Mouse (Mus musculus) left cerebral cortex, adult 9 months (tissue): ENCODE measurements around the gene Nedd4.
A peak's percentile ranks its signal among the peaks of the same experiment; 100 is the strongest.
"Not testable (repeated sequence)": the region's sequence is repeated elsewhere in the genome, so short reads cannot be mapped to it uniquely, and the experiment has no call there.

ENCODE experiments used
- DNase-seq, 2 experiments: peaks; one replicate each; pipeline ENCODE4 v3.0.0; 2022; ENCODE audit warnings: low spot score in 2 of 2

The Nedd4 gene

GRCm38 (mm10) chr9:72652961-72653360 is 9.2 kb upstream of the Nedd4 start:
- no peak for DNase-seq

GRCm38 (mm10) chr9:72653533-72653932 is 8.6 kb upstream of the Nedd4 start:
- no peak for DNase-seq

GRCm38 (mm10) chr9:72654593-72655242 is 7.4 kb upstream of the Nedd4 start:
- DNase-seq = peak in 1 of 2 experiments; percentile 63

GRCm38 (mm10) chr9:72655602-72656001 is 6.5 kb upstream of the Nedd4 start:
- no peak for DNase-seq

DNA sequence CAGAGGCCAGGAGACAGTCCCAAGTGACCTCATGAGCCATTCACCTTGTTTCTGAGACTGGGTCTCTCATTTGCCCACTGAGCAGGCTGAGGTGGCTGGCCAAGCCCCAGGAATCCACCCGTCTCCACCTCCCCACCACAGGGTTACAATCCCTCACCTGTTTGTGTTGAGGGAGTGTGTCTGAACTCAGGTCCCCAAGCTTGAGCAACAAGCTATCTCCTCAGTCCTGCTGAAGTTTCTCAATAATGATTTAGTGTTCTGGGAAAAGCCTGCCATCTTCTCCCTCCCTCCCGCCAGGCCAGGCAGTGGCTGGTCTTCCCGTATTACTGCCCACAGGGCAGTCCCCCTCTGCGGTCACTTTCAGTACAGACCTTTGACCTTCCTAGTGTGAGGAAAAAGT is 5.7 kb upstream of the Nedd4 start:
- no peak for DNase-seq

DNA sequence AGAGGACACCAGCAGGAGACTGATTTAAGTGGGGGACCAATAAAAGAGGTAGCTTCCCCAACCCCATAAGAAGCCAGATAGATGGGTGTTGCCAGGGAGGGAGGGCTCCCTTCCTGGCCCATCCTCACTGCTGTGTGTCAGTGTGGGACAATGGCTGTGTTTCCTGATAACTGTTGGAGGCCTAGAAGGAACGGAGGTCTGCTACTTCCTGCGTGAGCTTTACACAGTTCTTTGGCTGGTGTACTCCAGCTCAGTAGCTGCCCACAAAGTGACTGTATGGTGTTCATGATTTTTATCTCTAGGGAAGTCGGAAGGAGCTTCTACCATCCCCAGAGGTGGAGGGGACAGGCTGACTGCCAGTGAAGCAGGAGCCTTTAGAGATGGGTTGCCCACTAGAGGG is 5.2 kb upstream of the Nedd4 start:
- DNase-seq = no peak

GRCm38 (mm10) chr9:72657694-72658093 is 4.5 kb upstream of the Nedd4 start:
- no peak for DNase-seq

GRCm38 (mm10) chr9:72660139-72660538 is 2.0 kb upstream of the Nedd4 start:
- no peak for DNase-seq

- DNase-seq = no peak
Observed at GRCm38 (mm10) chr9:72660911-72661310, 1.2 kb upstream of the Nedd4 start.

DNA sequence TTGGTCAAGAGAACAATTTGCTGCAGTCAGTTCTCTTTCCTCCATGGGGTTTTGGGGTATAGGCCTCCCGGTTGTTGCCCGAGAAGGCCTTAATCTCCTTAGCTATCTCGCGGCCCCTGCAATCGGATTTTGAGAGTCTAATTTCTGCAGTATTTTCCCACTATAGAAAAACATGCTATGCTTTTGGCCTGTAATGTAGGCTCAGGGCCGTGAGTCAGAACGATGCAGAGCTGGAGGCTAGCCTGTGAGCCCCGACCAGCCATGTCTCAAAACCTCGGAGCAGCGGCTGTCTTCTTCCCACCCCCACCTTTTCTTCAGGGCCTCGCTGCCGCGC is 618 bp upstream of the Nedd4 start:
- no peak for DNase-seq

DNA sequence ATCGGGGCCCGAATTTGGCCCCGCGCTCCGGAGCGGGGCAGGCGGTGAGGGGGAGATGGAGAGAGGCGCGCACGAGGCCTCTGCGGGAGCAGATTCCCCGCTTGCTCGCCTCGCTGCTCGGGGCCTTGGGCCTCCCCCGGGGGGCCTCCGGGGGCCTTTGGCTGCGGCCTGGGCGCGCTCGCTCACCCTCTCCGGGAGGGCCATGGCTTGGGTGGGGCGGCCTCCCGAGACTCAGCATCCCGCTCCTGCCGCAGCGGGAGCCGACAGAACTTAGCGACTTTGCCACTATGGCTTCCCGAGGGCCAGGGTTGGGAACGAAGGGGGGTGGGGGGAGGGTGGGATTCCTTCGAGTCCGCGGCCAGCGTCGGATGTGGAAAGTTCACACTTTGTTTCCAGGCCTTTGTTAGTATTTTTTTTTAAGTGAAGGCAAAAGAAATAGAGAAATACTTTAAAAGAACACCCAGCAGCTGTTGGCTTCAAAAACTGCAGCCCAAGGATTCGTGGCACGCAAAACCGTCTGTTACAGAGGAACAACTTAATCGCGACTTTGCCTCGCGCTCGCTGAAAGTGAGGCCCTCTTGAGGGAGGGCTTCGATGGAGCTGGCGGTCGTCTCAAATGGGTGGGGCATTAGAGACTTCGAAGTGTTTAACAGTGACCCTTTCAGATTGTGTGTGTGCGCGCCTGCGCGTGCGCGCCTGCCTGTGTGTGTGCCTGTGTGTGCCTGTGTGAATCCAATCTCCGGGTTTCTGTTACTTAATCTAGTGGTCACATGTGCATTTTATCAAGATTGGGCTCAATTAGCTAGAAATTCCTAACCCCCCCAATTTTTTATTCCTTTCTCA is 766 bp downstream of the Nedd4 start:
- DNase-seq = peak; percentile 49 to 65

GRCm38 (mm10) chr9:72663534-72663918 is 1.4 kb downstream of the Nedd4 start:
- no peak for DNase-seq

DNA sequence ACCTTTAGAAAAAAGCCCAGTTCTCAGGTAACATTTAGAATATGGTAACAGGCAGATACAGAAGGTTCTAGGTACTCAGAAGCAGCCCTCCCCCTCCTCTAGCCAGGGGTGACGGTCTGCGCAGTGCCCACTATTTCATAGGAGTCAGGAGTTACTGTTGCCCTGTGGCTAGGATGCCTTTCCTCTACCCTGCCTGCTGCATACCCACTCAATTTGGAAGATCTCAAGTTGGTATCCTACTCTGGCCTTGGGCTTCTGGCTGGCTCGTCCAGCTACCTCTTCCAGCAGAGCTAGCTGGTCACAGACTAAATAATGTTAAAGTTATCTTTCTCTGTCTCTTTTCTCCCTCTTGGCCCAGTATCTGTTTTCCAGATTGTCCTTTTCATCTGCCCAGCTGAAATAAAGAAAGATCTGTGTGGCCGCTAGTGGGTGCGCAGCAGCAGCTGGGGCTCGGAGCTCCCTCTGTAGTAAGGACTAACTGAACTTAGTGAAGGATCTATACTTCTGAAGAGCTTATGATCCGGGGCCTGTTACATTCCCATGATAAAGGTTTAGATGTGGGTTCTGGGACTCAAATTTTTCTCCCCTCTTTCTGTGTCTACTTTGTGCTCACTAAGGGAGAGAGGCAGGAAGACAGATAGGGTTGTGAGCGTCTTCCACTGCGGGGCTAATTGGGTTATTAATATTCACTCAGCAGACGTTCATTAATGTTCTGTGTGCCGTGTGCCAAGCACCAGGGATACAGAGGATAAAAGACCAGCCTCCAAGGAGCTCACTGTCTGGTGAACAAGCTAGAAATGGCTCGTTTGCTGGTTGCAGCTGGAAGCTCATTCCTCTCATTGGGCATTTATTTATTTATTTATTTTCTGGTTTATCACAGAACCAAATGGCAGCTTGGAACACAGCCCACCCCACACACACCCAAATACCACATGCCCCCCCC is 2.5 kb downstream of the Nedd4 start:
- peak in 1 of 2 experiments; percentile 30 for DNase-seq

DNA sequence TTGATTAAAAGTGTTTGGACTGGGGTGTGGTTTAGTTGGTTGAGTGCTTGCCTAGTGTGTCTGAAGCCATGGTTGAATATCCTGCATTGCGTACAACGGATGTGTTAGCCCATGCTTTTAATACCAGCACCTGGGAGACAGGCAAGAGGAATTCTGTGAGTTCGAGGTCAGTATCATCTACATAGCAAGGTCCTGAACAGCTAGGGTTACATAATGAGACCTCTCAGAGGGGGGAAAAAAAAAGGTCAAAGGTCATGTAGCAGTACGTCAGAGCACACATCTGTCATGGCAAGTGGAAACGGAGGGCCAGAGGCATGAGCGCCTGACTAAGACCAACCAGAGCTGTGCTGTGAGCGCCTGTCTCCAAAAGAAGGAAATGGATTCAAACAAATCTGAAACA is 3.4 kb downstream of the Nedd4 start:
- no peak for DNase-seq

- DNase-seq = not testable (repeated sequence)
Observed at GRCm38 (mm10) chr9:72666352-72667021, 4.3 kb downstream of the Nedd4 start.

GRCm38 (mm10) chr9:72667126-72667525 is 5.0 kb downstream of the Nedd4 start:
- DNase-seq = no peak

GRCm38 (mm10) chr9:72669383-72669782 is 7.2 kb downstream of the Nedd4 start:
- DNase-seq = no peak

GRCm38 (mm10) chr9:72672361-72672760 is 10.2 kb downstream of the Nedd4 start:
- DNase-seq = peak in 1 of 2 experiments; percentile 84

- DNase-seq = peak in 1 of 2 experiments; percentile 32
Observed at GRCm38 (mm10) chr9:72674957-72675744, 13.0 kb downstream of the Nedd4 start.

GRCm38 (mm10) chr9:72675745-72676200 is 13.6 kb downstream of the Nedd4 start:
- DNase-seq = no peak

DNA sequence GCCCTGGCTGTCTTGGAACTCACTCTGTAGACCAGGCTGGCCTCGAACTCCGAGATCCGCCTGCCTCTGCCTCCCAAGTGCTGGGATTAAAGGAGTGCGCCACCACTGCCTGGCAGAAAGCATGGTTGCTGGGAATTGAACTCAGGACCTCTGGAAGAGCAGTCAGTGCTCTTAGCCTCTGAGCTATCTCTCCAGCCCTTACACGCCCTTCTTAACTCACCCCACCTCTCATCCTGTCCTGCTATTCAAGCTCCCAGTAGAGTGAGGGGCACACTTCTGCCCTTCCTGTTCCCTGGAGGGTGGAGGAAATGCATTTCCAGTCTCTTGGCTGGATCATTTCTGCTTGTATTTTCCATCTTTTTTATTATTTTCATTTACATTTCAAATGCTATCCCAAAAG is 15.5 kb downstream of the Nedd4 start:
- no peak for DNase-seq
